Mouse (Mus musculus) limb, embryonic 14.5 days (tissue): Measurements from ENCODE around the gene Spata32. TPM values are rescaled to one million over a fixed set of nuclear protein-coding genes. Genes with fewer than 3 reads are reported as not detected.

Experiments
- ATAC-seq: fragments of 200-750 bp; cut with Nextera tagmentation; 2 replicates; pipeline ENCODE4 v1.8.0; 2017; ENCODE audit warnings: low read depth, moderate number of reproducible peaks, moderate TSS enrichment; ENCODE audit not compliant: low FRiP score
- DNase-seq: peaks from one replicate; pipeline ENCODE4 v3.0.0-alpha.2; 2015; ENCODE audit warnings: low spot score
- H3K27ac ChIP-seq: fragments of 300-500 bp; sonication (generic); replicated peaks from 2 replicates; pipeline ENCODE4 v1.5.1; 2014; ENCODE audit warnings: low read depth, mild to moderate bottlenecking, low read length, moderate library complexity, mixed read lengths
- H3K27me3 ChIP-seq: fragments of 300-500 bp; sonication (generic); 2 replicates; pipeline ENCODE4 v1.6.1; 2014; ENCODE audit warnings: low read length, mixed read lengths; ENCODE audit not compliant: control insufficient read depth, insufficient read depth
- H3K36me3 ChIP-seq: fragments of 300-500 bp; sonication (generic); 2 replicates; pipeline ENCODE4 v1.6.1; 2014; ENCODE audit warnings: mild to moderate bottlenecking, low read length, moderate library complexity, mixed read lengths; ENCODE audit not compliant: control insufficient read depth, insufficient read depth
- H3K4me1 ChIP-seq: fragments of 300-500 bp; sonication (generic); 2 replicates; pipeline ENCODE4 v1.6.1; 2014; ENCODE audit warnings: antibody characterized with exemption, low read length, mixed read lengths; ENCODE audit not compliant: control insufficient read depth, insufficient read depth
- H3K4me2 ChIP-seq: fragments of 300-500 bp; sonication (generic); replicated peaks from 2 replicates; pipeline ENCODE4 v1.6.1; 2014; ENCODE audit warnings: low read depth, mild to moderate bottlenecking, low read length, moderate library complexity; ENCODE audit not compliant: severe bottlenecking
- H3K4me3 ChIP-seq: fragments of 300-500 bp; sonication (generic); replicated peaks from 2 replicates; pipeline ENCODE4 v1.5.1; 2014; ENCODE audit warnings: low read length
- H3K9ac ChIP-seq: fragments of 300-500 bp; sonication (generic); 2 replicates; pipeline ENCODE4 v1.6.1; 2014; ENCODE audit warnings: mild to moderate bottlenecking, low read depth, low read length, moderate library complexity; ENCODE audit not compliant: severe bottlenecking
- H3K9me3 ChIP-seq: fragments of 300-500 bp; sonication (generic); 2 replicates; pipeline ENCODE4 v1.6.1; 2016; ENCODE audit warnings: low read length; ENCODE audit not compliant: control insufficient read depth
- POLR2A ChIP-seq: fragments of 200-500 bp; IDR thresholded peaks from 2 replicates; pipeline ENCODE4 v1.8.0; 2012; ENCODE audit warnings: inconsistent platforms, mild to moderate bottlenecking, moderate library complexity, borderline replicate concordance; ENCODE audit not compliant: insufficient read depth, insufficient read length; ENCODE audit errors: extremely low read depth
- WGBS: fragments of 180-500 bp; shearing (Covaris S2); extraction: QIAGEN DNeasy Blood & Tissue Kit; methylation state at CpG from one replicate; pipeline ENCODE4 v1.1.7; 2014; 5-methylcytosine and 5-hydroxymethylcytosine counted together
- polyA plus RNA-seq, 2 experiments: library from polyadenylated mRNA; depleted of rRNA in 1 of 2; stranded (reverse) in 1 of 2; unstranded in 1 of 2; fragments of >200 nt; fragmentation: Nextera tagmentation in 1 of 2; extraction: Ambion mirVana in 1 of 2; gene quantifications; 2 replicates each; pipeline versions ENCODE4 v1.2.1 to v1.2.3; 2012 to 2014

Spata32 gene
- polyA plus RNA-seq (2012; rRNA removed) (not detected in 2 replicates), polyA plus RNA-seq (2014; fragmentation: Nextera tagmentation; extraction: Ambion mirVana) (not detected in 2 replicates)

DNA sequence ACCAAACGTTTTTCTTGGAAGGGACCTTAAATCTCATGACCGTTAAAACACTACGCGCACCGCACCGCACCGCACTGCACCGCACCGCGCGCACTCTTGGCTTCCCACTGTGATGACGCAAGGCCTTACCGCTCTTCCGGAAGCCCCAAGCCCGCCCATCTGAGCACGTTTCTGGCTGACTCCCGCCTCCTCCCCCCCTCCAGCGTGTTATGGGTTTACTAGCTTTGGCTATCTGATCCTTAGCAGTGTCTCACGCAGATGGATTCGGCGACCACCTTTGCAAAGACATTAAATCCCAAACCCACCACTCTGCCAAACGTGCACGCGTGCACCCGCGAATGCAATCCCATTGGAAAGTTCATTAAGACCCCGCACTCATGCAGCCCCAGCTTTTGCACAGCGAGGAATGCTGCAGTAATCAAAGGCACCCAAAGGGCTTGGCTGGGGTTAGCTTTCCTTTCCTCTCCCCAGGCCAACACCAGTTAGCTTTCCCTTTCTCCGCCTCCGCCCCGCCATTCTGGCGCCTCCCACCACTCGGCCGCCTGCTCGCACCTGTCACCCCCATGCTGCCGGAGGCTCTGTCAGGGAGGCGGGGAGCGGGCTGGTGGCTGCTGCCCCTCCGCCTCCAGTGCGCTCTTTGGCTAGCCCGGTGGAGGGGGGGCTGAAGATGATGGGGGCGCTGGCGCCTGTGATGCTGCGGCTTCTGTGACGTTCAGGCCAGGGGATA lies at the start of gene Spata32:
TSS of gene Spata32 (minus strand) at position 643 of the 727 bp plus-strand sequence.
- Histone ChIP-seq H3K4me2 (peak within 1 kb of the TSS; percentile 84), H3K27me3 (peaks cover 3% of the 10 kb centered on the region; the same call in 1 of the 2 replicates), H3K4me3 (peak within 1 kb of the TSS; percentile 40), H3K4me1 (no peaks in the 10 kb centered on the region; the same call in 1 of the 2 replicates), H3K27ac (no peak within 1 kb of the TSS), H3K36me3 (peaks cover 31% of the 10 kb centered on the region), H3K9ac (peak within 1 kb of the TSS; percentile 39), H3K9me3 (no peaks in the 10 kb centered on the region)
- WGBS: 2% methylated on average over 45 of the region's 45 CpGs
- no peak for TF ChIP-seq POLR2A
- ATAC-seq (peak; percentile 88), DNase-seq (peak; percentile 60)

DNA sequence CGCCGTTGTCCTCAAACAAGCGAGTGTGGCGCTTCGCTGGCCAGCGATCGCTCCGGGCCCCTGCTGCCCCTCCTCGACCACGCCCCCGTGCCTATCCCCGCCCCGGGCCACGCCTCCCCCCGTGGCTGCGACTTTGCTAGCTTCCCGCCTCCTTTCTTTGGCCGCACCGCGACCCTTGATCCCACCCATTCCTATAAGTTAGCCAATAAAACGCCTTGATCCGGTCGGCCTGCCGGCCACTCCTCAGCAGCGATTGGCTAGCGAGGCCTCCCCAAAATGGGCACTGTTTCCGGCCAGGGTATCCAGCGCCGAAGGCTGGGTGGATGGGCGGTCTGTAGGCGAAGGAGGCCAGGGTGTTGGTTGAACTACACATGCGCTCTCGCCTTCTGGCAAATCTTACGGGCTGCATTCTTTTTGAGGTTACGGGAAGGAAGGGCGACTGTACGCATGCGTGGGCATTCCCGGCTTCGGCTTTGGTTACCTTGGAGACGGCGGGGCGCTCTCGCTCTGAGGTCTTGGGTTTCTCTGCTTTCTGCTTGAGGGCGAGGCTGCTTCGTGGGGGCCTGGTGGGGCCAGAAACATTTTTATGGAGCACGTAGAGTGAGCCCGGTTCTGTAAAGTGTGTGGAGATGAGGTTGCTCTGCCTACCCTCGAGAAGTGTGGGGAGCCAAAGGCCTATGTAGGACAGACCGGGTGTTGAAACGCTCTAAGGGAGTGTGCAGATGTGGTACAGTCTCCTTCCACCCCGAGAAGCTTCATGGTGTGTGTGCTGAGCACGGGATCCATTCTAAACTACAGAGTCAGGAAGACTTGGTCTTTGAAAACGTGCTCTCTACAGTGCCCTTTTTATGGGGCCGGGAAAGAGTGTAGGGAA lies 49.4 kb upstream of the Spata32 start, which contains the start of gene Map3k14:
TSS of gene Map3k14 (minus strand) at position 127 of the 874 bp plus-strand sequence.
- peaks cover 39% of the 10 kb centered on the region for H3K4me1 ChIP-seq
- H3K27ac ChIP-seq: peak within 1 kb of the TSS; percentile 91
- H3K9me3 ChIP-seq: no peaks in the 10 kb centered on the region
- ATAC-seq (peak; percentile 99), DNase-seq (peak; percentile 99)
- peak within 1 kb of the TSS; percentile 71 for H3K4me3 ChIP-seq
- H3K4me2 ChIP-seq: peak within 1 kb of the TSS; percentile 73
- under 1% methylated on average over 55 of the region's 55 CpGs for WGBS
- no peaks in the 10 kb centered on the region for H3K36me3 ChIP-seq
- TF ChIP-seq POLR2A: peak; percentile 75; the same call in 1 of the 2 replicates
- H3K9ac ChIP-seq: peak within 1 kb of the TSS; percentile 70
- no peaks in the 10 kb centered on the region for H3K27me3 ChIP-seq

DNA sequence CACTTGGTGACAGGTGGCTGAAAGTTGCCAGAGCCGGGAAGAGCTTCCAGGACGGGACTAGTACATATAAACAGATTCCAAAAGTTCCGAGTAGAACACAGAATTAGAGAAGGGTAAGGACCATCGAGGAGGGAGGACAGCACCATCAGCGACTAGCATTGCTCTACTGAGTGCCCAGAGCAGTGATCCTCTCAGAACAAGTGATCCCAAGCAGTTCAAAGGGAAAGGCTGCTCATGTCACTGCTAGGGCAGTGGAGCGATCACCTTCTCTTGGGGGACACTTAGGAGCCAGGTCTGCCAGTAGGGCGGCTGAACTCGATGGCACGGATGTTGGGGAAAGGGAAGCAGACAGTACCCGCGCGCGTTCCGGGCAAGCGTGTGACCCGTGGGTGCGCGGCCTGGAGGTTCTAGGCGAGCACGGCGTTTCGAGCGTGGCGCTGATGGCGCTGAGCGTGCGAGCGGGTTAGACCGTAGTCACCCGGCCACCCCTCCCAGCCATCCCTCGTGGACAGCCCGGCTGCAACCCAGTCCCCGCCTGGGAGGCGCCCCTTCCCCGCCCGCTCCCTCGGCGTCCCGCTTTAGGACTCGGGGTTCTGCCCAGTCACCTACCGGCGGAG lies 48.6 kb upstream of the Spata32 start:
- Histone ChIP-seq H3K27me3 (no peaks in the 10 kb centered on the region), H3K4me1 (peaks cover 43% of the 10 kb centered on the region), H3K4me3 (peak overlapping the region; percentile 71), H3K27ac (peak overlapping the region; percentile 70), H3K9ac (peak overlapping the region; percentile 70), H3K4me2 (peak overlapping the region; percentile 73), H3K36me3 (no peaks in the 10 kb centered on the region), H3K9me3 (no peaks in the 10 kb centered on the region)
- peak; percentile 51 for ATAC-seq
- no peak for TF ChIP-seq POLR2A
- no peak for DNase-seq
- WGBS: under 1% methylated on average over 39 of the region's 42 CpGs

DNA sequence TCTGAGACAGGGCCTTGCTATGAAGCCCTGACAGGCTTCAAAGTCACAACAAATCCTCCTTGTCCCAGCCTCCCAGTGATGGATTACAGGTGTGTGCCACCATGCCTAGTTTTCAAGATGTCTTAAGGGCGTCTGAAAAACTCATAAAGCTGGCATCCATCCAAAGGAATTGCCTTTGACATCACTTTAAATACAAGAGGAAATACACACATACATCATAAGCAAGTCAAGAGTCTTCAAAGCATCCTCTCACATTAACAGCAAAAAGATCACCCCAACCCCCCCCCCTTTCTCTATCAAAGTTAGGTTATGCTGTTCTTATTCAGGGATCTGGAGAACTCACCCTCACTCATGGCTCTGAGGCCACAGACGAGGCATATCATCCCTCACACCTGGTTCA lies 47.6 kb upstream of the Spata32 start:
- Histone ChIP-seq H3K27me3 (no peaks in the 10 kb centered on the region), H3K27ac (no peak overlapping the region), H3K36me3 (no peaks in the 10 kb centered on the region), H3K4me1 (peaks cover 43% of the 10 kb centered on the region), H3K9me3 (no peaks in the 10 kb centered on the region), H3K9ac (no peak overlapping the region), H3K4me3 (peak overlapping the region; percentile 71; the same call in 1 of the 2 replicates), H3K4me2 (peak overlapping the region; percentile 73)
- 31% methylated on average over 2 of the region's 2 CpGs for WGBS
- ATAC-seq (no peak), DNase-seq (no peak)
- no peak for TF ChIP-seq POLR2A

DNA sequence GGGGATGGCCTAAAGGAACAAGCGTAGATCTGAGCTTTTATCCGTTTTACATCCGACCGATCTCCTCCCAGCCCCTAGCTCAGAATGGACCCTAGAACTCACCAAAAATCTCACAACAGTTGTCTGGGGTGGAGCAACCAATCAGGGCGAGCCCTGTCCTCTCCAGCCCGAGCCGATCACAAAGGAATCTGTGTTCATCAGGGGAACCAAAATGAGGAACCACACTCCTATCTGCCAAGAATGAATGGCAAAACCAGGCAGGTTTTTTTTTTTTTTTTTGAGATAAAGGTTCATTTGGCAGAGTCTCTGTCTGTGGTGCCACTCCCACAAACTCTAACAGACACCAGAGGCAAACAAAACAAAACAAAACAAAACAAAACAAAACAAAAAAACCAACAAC lies 47.0 kb upstream of the Spata32 start:
- Histone ChIP-seq H3K9me3 (no peaks in the 10 kb centered on the region), H3K4me3 (no peak overlapping the region), H3K4me2 (no peak overlapping the region), H3K27me3 (no peaks in the 10 kb centered on the region), H3K36me3 (no peaks in the 10 kb centered on the region), H3K4me1 (peaks cover 43% of the 10 kb centered on the region), H3K27ac (no peak overlapping the region), H3K9ac (no peak overlapping the region)
- WGBS: 71% methylated on average over 7 of the region's 7 CpGs
- DNase-seq: no peak
- ATAC-seq: no peak
- no peak for TF ChIP-seq POLR2A
